Mouse (Mus musculus): Measurements from ENCODE around the gene Iqcg. TPM values are rescaled to one million over a fixed set of nuclear protein-coding genes. Genes with fewer than 3 reads are reported as not detected.

Gene Iqcg
- 9.8 and 11.3 TPM in 2 replicates for total RNA-seq (2012; rRNA removed)

DNA sequence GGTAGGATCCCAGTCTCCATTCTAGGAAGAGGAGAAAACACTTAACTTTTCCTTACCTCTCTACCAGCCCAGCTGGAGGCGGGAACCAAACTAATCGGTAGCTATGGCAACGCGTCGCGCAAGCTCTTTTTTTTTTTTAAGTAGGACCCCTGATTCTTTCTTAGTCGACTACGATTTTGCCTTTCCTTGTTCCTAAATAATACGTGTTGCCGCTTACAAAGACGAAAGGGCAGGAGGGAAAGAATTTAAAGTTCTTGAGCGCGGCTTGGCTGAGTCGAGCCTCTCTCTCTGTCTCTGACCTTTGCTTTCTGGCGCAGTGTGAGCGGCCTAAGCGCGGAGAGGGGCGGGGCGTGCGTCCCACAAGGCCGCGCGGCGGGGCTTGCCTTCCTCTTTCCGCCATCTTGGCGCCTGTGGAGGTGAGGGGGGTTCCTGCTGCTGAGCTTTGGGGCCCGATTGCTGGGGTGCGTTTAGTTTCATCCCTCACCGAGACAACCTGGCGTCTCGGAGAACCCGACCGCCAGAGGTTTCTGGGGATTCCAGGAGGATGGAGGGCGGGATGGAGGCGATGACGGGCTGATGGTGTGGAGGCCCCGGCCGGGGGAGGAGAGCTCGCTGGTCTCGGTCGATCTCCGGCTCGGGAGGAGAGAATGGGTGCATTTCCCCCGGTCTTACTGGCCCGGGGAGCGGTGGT, at the start of gene Iqcg, which contains the start of gene Rpl35a:
Gene Iqcg (minus strand): TSS at position 124 of the 691 bp plus-strand sequence.
Gene Rpl35a (plus strand): TSS at position 359 of the 691 bp plus-strand sequence.
- peak; percentile 82 for DNase-seq (ENCODE audit: low read depth, low spot score)
- in situ Hi-C loops (cut with MboI; ENCODE audit: low sequenced_read_pairs in 2 of 2, unreplicated experiment in 2 of 2) = no loop called here
- Histone ChIP-seq H3K9ac (ENCODE audit: insufficient read depth, low read depth, low read length, poor library complexity, severe bottlenecking) (peak within 1 kb of the TSS; percentile 99), H3K9me3 (ENCODE audit: control insufficient read depth, insufficient read depth, low read depth, low read length) (no peaks in the 10 kb centered on the region), H3K4me1 (ENCODE audit: control insufficient read depth in 2 of 2, insufficient read depth in 2 of 2, low read length in 2 of 2, poor library complexity in 1 of 2) (peaks cover 0 to 2% of the 10 kb centered on the region in 2 experiments; a peak in 1 of 4 replicates), H3K4me3 (ENCODE audit: insufficient read depth in 1 of 2, low read depth in 1 of 2, low read length in 2 of 2, poor library complexity in 1 of 2, severe bottlenecking in 1 of 2) (peak within 1 kb of the TSS; percentile 78 to 91), H3K36me3 (ENCODE audit: control insufficient read depth, insufficient read depth, low read length, poor library complexity, severe bottlenecking) (peaks cover 32% of the 10 kb centered on the region), H3K27ac (ENCODE audit: insufficient read depth, low read depth, low read length, poor library complexity, severe bottlenecking) (peak within 1 kb of the TSS; percentile 76)
- TF ChIP-seq ZNF384 (IDR thresholded peaks at IDR 0.05; ENCODE audit: low read depth, low read length) (peak; percentile 100), ZC3H11A (IDR thresholded peaks at IDR 0.05; ENCODE audit: borderline replicate concordance, low read depth, low read length) (no peak), MAFK (IDR thresholded peaks at IDR 0.05; ENCODE audit: insufficient read depth, low read depth, low read length) (no peak), CHD2 (IDR thresholded peaks at IDR 0.05; ENCODE audit: low read depth, low read length) (no peak), HCFC1 (IDR thresholded peaks at IDR 0.05; ENCODE audit: borderline replicate concordance, insufficient read depth, low read length) (peak; percentile 84)

DNA sequence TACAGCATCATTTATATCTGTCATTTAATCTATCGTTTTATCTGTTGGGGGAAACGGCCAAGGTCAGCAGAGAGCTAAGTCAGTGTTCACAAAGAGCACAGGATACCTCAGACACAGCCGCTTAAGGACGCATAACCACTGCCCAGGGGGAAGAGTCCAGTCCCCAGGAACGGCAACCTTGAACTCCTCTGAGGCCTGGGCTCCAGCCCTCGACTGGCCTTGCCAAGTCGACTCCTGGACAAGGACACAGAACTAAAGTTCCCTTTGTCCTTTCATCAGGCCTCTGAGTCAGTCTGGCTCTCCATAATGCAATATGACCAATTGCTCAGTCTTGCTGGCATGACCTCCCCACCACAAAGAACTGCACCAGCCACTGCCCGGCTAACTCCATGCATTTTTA, 29.6 kb upstream of the Iqcg start:
- DNase-seq (ENCODE audit: low read depth, low spot score) = no peak
- no peak for TF ChIP-seq HCFC1 (IDR thresholded peaks at IDR 0.05; ENCODE audit: borderline replicate concordance, insufficient read depth, low read length)
- TF ChIP-seq MAFK (IDR thresholded peaks at IDR 0.05; ENCODE audit: insufficient read depth, low read depth, low read length) = no peak
- no peak for TF ChIP-seq ZC3H11A (IDR thresholded peaks at IDR 0.05; ENCODE audit: borderline replicate concordance, low read depth, low read length)
- TF ChIP-seq CHD2 (IDR thresholded peaks at IDR 0.05; ENCODE audit: low read depth, low read length) = no peak
- no peak for TF ChIP-seq ZNF384 (IDR thresholded peaks at IDR 0.05; ENCODE audit: low read depth, low read length)
- Histone ChIP-seq H3K4me1 (ENCODE audit: control insufficient read depth in 2 of 2, insufficient read depth in 2 of 2, low read length in 2 of 2, poor library complexity in 1 of 2) (no peaks in the 10 kb centered on the region), H3K9me3 (ENCODE audit: control insufficient read depth, insufficient read depth, low read depth, low read length) (no peaks in the 10 kb centered on the region), H3K27ac (ENCODE audit: insufficient read depth, low read depth, low read length, poor library complexity, severe bottlenecking) (no peak overlapping the region), H3K36me3 (ENCODE audit: control insufficient read depth, insufficient read depth, low read length, poor library complexity, severe bottlenecking) (peaks cover 4% of the 10 kb centered on the region; the same call in 1 of the 2 replicates), H3K9ac (ENCODE audit: insufficient read depth, low read depth, low read length, poor library complexity, severe bottlenecking) (no peak overlapping the region), H3K4me3 (ENCODE audit: insufficient read depth in 1 of 2, low read depth in 1 of 2, low read length in 2 of 2, poor library complexity in 1 of 2, severe bottlenecking in 1 of 2) (no peak overlapping the region)
- in situ Hi-C loops (cut with MboI; ENCODE audit: low sequenced_read_pairs in 2 of 2, unreplicated experiment in 2 of 2) = no loop called here

DNA sequence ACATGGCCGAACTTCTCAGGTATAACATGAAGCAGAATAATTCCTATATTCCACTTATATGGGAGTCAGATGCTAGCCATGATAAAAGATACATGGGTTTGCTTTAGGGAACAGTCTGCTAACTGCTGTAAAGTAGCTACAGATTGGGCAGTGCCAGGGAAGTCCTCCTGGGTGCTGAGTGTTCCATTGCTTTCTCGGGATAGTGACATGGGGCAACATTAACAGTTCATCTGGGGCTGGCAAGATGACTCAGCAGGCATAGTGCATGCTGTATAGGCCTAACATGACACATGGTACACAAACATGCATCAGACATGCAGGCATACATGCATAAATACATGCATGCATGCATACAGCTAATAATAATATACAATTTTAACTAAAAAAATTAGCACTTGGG, 28.0 kb upstream of the Iqcg start:
- no peak overlapping the region for H3K4me3 ChIP-seq (ENCODE audit: insufficient read depth in 1 of 2, low read depth in 1 of 2, low read length in 2 of 2, poor library complexity in 1 of 2, severe bottlenecking in 1 of 2)
- TF ChIP-seq ZNF384 (IDR thresholded peaks at IDR 0.05; ENCODE audit: low read depth, low read length) = no peak
- TF ChIP-seq MAFK (IDR thresholded peaks at IDR 0.05; ENCODE audit: insufficient read depth, low read depth, low read length) = no peak
- no peak for TF ChIP-seq HCFC1 (IDR thresholded peaks at IDR 0.05; ENCODE audit: borderline replicate concordance, insufficient read depth, low read length)
- TF ChIP-seq ZC3H11A (IDR thresholded peaks at IDR 0.05; ENCODE audit: borderline replicate concordance, low read depth, low read length) = no peak
- TF ChIP-seq CHD2 (IDR thresholded peaks at IDR 0.05; ENCODE audit: low read depth, low read length) = no peak
- H3K9me3 ChIP-seq (ENCODE audit: control insufficient read depth, insufficient read depth, low read depth, low read length) = no peaks in the 10 kb centered on the region
- H3K36me3 ChIP-seq (ENCODE audit: control insufficient read depth, insufficient read depth, low read length, poor library complexity, severe bottlenecking) = peaks cover 4% of the 10 kb centered on the region; the same call in 1 of the 2 replicates
- in situ Hi-C loops (cut with MboI; ENCODE audit: low sequenced_read_pairs in 2 of 2, unreplicated experiment in 2 of 2) = no loop called here
- DNase-seq (ENCODE audit: low read depth, low spot score) = no peak
- no peak overlapping the region for H3K9ac ChIP-seq (ENCODE audit: insufficient read depth, low read depth, low read length, poor library complexity, severe bottlenecking)
- 0 out of 4 replicates have a peak, but pooled peaks cover 0 to 1% of the 10 kb centered on the region in 2 experiments for H3K4me1 ChIP-seq (ENCODE audit: control insufficient read depth in 2 of 2, insufficient read depth in 2 of 2, low read length in 2 of 2, poor library complexity in 1 of 2)
- no peak overlapping the region for H3K27ac ChIP-seq (ENCODE audit: insufficient read depth, low read depth, low read length, poor library complexity, severe bottlenecking)

DNA sequence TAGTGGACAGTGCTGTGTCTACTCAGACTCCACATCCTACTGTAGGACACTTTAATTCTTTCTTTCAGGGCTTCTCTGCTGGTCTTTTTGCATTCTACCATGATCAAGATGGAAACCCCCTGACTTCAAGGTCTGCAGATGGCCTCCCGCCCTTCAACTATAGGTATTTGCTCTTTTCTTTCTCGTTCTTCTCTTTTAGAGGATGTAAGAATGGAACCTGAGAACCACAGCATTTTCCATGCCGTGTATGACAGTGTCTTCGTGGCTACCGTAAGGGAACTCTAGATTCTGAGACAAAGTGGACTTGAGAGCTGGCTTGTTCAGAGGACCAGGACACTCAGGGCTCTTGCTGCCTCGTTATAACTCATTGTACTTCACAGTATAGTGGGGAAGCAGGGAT, 26.9 kb upstream of the Iqcg start:
- no peak for TF ChIP-seq MAFK (IDR thresholded peaks at IDR 0.05; ENCODE audit: insufficient read depth, low read depth, low read length)
- no peak for TF ChIP-seq ZC3H11A (IDR thresholded peaks at IDR 0.05; ENCODE audit: borderline replicate concordance, low read depth, low read length)
- TF ChIP-seq CHD2 (IDR thresholded peaks at IDR 0.05; ENCODE audit: low read depth, low read length) = no peak
- no peak for TF ChIP-seq HCFC1 (IDR thresholded peaks at IDR 0.05; ENCODE audit: borderline replicate concordance, insufficient read depth, low read length)
- TF ChIP-seq ZNF384 (IDR thresholded peaks at IDR 0.05; ENCODE audit: low read depth, low read length) = no peak
- Histone ChIP-seq H3K9me3 (ENCODE audit: control insufficient read depth, insufficient read depth, low read depth, low read length) (no peaks in the 10 kb centered on the region), H3K36me3 (ENCODE audit: control insufficient read depth, insufficient read depth, low read length, poor library complexity, severe bottlenecking) (peaks cover 4% of the 10 kb centered on the region; the same call in 1 of the 2 replicates), H3K4me1 (ENCODE audit: control insufficient read depth in 2 of 2, insufficient read depth in 2 of 2, low read length in 2 of 2, poor library complexity in 1 of 2) (0 out of 4 replicates have a peak, but pooled peaks cover 0 to 2% of the 10 kb centered on the region in 2 experiments), H3K4me3 (ENCODE audit: insufficient read depth in 1 of 2, low read depth in 1 of 2, low read length in 2 of 2, poor library complexity in 1 of 2, severe bottlenecking in 1 of 2) (no peak overlapping the region), H3K27ac (ENCODE audit: insufficient read depth, low read depth, low read length, poor library complexity, severe bottlenecking) (no peak overlapping the region), H3K9ac (ENCODE audit: insufficient read depth, low read depth, low read length, poor library complexity, severe bottlenecking) (no peak overlapping the region)
- DNase-seq (ENCODE audit: low read depth, low spot score) = no peak
- in situ Hi-C loops (cut with MboI; ENCODE audit: low sequenced_read_pairs in 2 of 2, unreplicated experiment in 2 of 2) = no loop called here

All from ES-E14 (cell line).